Mouse (Mus musculus): Measurements from ENCODE around the gene Tet2.
"Not testable (repeated sequence)": the region's sequence is repeated elsewhere in the genome, so short reads cannot be mapped to it uniquely, and the experiment has no call there.

The Tet2 gene

DNA sequence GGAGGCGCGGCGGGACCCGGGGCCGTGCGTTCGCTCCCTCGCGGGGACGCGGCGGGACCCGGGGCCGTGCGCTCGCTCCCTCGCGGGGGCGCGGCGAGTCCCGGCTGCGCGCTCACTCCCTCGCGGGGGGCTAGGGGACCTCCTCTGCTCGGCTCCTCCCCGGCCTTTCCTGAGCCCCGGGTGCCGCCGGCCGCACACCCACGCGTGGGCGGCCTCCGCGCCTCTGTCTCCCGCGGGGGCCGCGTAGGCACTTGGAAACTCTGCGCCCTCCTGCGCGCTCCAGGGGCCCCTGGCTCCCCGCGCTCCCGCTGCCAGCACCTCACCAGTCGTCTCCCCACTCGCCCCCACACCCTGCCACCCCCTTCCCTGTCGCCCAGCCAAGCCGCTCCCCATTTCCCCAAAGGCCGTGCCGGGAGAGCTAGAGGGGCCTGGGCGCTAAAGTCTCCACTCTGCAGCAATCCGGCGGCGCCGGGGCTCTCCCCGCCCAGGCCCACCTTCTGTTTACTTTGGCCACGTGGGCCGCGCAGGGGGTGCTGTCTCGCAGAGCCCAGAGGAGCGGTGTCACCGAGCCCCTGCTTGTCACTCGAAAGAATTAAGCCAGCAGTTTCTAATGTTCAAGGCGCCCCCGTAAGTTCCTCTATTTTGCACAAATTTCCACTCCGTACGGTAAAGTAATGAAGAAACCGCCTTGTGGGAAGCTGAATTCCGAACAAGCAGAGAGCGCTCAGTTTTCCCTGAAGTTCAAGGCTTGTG is at the start of gene Tet2:
Gene Tet2, minus strand, starts transcription at position 589 of the 753 bp plus-strand sequence.
- DNase-seq (ENCODE audit: low read depth) = no peak

DNA sequence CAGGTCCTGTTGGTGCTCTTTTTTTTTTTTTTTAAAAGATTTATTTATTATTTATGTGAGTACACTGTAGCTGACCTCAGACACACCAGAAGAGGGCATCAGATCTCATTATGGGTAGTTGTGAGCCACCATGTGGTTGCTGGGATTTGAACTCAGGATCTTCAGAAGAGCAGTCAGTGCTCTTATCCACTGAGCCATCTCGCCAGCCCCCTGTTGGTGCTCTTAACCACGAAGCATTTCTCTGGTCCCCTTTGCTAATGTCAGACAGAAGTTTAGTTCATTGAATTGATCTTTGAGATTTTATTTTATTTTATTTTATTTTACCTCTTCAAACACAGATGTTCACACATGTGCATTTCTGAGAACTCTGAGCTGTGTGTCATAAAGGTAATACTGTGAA is 48.1 kb upstream of the Tet2 start:
- not testable (repeated sequence) for DNase-seq (ENCODE audit: low read depth)

DNA sequence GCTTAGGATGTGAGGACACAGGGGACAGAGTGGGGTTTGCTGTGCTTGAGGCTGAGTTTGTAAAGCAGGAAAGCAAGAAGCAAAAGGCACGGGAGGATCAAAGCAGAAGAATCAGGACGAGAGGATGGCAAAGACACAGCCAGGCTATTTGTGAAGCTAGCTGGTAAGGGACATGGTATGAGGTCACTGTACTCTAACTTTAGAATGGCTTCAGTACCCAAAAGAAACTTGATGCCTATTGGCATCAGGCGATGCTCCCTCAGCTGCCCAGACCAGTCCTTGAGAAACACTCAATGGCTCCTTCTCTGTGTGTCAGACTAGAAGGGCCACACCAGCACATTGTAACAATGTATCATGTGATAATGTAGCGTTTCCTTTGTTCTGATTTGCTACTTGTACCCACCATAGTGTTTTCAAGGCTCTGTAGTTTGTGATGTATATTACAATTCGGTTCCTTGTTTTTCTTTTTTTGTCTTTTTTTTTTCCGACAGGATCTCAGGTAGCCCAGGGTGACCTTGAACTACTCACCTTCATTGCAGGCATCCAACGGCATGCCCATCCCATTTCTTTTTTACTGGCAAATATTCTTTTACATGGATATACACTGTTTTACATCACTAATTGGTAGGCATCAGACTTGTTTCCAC is 45.7 kb upstream of the Tet2 start:
- DNase-seq (ENCODE audit: low read depth) = no peak

DNA sequence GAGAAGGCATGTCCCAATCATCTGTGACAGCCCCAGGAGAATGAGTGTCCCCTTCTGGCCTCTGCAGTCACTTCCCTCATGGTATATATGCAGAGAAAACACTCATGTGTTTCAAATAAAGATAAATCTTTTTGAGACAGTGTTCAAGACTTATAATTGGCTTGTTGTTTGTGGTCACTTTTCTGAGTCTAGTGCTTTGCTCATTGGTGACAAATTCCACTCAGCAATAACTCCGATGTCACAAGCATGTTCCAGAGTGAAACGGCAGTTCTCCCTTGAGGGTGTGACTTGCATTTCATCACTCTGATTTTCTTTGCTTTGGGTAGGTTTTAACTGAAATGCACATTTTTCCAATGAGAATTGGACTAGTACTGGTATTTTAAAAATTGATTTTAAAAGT is 40.1 kb upstream of the Tet2 start:
- no peak for DNase-seq (ENCODE audit: low read depth)

DNA sequence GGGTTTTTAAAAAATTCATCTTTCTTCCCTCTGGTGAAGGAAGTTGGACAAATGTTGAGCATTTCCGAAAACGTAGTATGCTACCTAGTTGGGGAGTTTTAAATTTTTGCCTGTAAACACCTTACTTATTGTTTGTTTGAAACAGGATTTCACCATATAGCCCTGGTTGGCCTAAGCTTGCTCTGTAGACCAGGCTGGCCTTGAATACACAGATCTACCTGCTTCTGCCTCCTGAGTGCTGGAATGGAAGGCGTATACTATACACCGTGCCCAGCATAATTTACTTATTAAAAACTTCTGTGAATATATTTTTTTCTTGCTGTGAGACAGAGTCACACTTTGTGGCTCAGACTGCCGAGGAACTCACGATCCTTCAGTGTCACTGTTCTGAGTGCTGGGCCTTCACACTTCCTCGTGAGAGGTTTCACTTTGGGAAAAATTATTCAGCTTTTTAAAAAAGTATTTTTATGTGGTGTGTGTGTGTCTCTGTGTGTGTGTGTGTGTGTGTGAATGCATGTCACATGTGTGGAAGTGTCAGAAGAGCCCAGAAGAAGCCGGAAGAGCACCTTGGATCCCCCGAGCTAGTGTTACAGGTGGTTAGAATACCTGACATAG is 38.6 kb upstream of the Tet2 start:
- DNase-seq (ENCODE audit: low read depth) = no peak

DNA sequence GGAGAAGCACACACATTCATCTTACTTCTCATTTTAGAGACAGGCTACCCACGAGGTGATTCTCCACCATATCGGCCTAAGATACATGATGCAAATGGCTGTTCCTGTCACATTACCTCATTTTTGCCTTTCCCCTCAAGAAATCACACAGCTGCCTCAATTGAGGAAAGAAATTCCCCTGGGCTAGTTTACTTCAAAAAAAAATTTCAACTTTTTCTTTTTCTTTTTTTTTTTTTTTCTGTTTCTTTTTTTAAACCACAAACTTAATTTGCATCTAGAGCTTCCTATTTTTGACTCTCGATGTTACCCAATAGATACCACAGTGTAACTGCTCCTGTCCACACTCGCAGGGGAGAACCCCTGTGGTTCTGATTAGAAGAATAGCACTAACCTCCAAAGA is 38.0 kb upstream of the Tet2 start:
- no peak for DNase-seq (ENCODE audit: low read depth)

DNA sequence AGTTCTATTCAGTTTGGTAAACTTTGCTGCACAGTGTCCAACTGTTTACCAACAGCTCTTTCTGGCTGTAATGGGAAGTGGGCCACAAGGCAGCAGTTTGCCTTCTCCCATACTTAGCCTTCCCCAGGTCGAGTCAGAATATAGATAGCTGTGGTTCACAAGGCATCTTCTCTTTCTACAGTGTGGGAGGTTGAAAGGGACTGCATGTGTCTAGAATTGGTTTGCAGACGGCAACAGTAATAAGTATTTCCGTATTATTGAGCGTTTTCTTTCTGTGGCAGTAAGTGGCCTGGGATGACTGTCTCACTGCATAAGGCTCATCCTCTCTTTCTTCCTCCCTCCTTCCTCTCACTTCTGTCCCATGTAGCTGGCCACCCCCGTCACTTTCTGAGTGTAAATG is 37.2 kb upstream of the Tet2 start:
- DNase-seq (ENCODE audit: low read depth) = no peak

DNA sequence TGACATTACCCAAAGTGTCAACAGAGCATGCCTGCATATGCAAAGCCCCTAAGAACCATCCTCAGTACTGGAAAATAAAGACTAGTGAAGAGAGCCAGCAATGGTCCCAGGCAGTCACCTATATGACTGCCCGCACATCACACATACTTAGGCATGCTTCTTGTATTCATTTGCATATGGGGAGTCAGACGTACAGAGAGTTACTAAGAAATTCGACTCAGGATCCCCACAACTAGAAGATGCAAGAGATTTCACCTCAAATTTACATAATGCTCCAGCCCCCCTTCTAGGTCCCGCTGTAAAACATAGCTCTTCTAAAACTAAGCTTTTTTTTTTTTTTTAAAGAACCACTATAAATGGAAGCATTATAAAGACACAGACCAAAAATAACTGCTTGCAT is 36.6 kb upstream of the Tet2 start:
- no peak for DNase-seq (ENCODE audit: low read depth)

DNA sequence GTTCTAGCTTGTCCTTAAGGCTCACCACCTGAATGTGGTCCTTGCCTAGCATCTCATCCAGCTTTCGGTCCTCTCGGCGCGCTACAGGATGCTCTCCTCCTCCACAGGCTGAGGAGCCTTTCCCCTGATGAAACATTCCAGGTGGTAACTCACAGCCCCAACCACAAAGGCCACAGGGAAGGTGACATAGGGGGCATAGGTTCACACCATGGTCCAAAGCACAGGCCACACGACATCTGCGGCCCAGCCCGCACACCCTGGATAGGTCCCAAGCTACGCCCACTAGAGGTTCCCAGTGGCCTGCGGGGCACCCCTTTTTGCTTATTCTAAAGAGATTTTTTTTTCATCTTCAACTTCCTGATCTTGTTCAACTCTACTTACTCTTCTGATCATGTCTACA is 34.7 kb upstream of the Tet2 start:
- DNase-seq (ENCODE audit: low read depth) = no peak

DNA sequence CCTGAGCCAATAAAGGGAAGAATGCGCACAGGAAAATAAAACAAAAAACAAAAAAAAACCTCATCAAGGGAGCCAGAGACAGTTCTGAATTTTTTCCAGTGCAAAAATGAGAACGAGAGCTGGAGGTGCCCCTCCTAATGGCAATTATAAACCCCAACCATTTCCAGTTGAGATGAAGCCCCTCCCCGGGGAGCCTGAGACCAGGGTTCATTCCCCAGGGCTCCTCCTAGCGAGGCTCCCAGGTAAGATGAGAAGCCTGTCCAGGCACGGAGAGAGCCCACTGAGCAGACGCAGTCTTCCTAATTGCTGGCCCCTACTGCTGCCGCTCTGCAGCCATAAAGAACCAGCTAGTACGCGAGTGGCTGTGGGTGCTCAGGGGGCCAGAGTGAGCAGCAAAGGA is 34.2 kb upstream of the Tet2 start:
- DNase-seq (ENCODE audit: low read depth) = no peak

DNA sequence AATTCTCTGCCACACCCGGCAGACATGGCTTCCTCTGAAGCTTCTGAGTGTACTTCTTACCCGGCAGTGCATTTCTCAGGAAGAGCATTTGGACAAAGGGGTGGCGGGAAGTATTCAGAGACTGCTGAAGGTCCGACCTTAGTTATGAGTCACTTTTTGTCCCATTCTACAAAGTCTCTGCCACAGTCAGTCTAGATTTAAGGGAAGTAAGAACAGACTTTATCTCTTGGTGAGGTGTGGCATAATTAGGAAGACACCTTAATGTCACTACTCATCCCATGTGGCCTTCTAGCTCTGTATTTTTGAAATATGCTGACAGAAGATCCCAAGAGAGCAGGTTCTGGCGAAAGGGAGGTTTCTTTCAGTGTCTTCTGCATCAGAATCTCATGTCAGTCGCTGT is 30.0 kb upstream of the Tet2 start:
- DNase-seq (ENCODE audit: low read depth) = no peak

DNA sequence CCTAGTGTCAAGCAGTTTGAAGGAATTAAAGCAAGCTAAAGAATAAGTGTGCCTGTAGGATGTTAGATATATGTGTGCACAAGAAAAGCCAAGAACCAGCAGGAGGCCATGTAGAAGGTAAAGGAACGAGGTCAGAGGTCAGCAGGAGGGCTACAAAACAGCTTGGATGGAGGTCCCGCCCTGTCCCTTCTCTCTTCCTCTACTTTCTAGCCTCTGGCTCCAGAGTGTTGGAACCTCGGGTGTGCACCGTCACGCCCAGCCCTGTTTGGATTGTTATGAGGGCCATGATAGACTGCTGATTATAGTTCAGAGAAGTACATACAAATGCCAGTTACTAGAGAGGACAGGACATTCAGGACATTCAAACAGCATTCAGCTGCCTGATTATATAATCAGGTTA is 27.0 kb upstream of the Tet2 start:
- DNase-seq (ENCODE audit: low read depth) = no peak

DNA sequence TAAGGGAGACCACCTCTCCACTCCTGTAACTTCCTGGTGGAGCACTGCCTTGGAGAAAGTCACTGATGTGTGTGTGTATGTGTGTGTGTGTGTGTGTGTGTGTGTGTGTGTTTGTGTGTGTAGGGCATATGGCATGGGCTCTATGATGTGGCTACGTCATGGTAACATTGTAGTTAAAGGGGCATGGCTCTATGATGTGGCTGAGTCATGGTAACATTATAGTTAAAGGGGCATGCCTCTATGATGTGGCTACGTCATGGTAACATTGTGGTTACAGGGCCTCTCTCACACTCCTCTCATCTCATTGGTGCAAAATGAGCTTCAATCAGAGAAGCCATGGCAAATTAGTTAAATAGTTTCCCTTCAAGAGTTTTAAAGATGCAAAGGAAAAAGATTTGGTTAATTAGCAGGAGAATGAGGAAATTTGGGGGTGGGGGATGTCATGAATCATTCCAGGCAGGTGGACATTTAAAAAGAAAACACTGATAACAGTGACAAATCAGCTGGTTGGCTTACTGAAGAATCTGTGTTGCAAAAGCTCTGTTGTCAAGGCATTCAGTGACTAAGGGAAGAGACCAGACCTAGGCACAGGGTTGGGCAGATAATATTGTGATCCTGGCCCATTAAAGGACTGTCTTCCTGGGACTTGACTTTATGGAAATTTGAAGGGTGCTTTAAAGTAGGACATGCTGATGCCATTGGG is 18.7 kb upstream of the Tet2 start:
- no peak for DNase-seq (ENCODE audit: low read depth)

DNA sequence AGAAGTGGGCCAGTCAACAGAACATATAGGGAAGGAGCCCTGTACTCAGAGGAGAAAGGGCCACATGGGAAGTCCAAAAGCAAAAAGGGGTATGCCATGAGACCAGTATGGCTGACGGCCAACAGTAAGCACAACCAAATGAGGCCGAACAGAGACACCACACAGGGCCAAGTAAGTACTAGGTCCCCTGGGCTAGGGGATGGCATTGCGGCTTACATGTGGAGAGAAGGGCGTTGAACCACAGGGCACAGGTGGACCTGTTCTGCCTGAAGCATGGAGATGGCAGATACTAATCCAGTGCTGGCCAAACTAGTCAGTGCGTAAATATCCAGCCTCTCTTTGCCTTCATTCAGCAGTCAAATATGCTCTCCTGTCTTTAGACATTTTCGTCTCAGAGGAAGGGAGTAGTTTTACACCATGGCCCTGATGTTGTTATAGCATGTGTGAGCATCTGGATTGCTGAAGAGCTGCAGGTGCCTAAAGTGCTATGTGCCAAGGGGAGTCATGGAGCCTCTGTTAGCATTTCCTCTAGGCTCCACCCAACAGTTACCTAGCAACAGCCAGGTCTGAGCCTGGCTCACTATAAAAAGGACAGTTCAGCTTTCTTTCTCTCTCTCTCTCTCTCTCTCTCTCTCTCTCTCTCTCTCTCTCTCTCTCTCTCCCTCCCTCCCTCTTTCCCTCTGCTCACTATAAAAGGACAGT is 14.6 kb upstream of the Tet2 start:
- no peak for DNase-seq (ENCODE audit: low read depth)

DNA sequence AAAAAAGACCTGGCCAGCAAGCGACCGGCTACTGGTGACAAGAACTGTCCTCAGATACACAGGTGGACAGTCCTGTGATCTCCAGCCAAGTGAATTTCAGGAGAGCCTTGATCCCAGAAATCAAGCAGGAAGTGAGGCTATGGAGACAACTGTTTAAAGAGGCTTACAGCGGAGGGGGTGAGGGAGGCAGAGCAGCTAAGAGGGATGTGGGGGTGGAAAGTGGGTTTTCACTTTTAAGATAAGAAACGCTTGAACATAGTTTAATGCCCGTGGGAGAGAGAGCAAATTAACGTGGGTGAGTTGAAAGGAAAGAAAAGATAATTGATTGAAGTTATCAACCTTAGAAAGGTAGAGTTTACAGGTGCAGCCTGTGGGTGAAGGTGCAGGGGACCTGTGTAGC is 12.7 kb upstream of the Tet2 start:
- no peak for DNase-seq (ENCODE audit: low read depth)

DNA sequence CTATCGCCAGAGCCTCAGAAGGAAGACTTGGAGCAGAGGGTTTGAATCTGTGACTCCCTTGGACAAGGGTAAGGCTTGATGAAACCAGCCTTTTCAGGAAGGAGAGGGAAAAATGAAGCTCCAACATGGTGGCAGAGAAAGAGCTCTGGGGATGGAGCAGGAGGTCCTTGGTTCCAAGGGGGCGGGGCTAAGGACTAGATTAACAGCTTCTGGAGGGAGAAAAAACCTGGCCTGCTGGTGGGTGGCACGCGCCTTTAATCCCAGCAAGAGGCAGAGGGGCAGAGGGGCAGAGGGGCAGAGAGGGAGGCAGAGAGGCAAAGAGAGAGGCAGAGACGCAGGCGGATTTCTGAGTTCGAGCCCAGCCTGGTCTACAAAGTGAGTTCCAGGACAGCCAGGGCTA is 12.2 kb upstream of the Tet2 start:
- no peak for DNase-seq (ENCODE audit: low read depth)

DNA sequence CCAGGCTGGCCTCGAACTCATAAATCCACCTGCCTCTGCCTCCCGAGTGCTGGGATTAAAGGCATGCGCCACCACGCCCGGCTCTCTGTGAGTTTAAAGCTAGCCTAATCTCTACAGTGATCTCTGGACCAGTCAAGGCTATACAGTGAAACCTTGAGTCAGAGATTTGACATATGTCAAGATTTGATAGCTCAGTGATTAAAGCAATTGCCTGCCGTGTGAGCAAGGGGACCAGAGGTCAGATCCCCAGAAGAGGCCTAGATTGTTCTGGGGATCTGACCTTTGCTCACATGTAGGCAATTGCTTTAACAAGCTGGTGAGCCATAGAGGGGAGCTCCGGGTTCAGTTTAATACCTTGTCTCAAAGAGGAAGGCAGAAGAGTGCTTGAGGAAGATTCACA is 10.4 kb upstream of the Tet2 start:
- no peak for DNase-seq (ENCODE audit: low read depth)

DNA sequence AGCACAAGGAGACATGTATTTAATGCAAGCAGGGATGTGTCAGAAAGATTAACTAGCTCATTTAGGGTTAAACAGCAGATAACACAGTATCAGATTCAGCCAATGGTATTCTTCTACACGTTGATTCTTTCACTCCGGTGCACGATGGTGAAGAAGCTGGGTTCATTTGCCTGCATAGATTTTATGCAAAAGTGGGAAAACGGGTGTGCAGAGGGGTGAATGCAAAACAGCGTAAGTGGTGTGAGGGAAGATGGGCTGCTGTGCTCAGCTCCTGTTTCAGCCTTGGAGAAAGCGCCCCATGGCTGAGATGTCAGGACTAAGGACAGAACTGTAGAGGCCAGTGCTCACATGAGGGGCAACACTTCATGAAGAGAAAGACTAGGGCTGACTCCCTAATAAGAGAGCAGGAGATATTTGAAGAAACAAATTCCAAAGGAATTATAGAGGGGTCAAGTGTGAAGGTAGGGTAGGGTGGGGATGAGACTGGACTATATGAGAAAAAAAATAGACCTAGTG is 9.7 kb upstream of the Tet2 start:
- DNase-seq (ENCODE audit: low read depth) = no peak

DNA sequence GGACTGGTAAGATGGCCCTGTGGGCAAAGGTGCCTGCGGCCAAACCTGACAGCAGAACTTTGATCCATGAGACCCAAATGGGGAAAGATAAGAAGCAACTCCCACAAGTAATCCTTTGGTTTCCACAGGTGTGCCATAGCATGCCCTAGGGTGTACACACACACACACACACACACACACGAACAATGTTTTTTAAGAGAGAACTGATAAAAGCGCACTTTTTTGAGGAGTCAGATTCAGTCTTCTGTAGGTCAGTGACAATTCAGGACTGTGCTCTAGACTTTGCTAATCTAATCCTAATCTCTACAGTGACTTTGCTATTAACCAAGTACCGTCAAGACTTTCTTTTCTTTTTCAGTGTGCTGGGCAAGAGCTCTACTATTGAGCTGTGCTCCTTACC is 9.2 kb upstream of the Tet2 start:
- DNase-seq (ENCODE audit: low read depth) = no peak

DNA sequence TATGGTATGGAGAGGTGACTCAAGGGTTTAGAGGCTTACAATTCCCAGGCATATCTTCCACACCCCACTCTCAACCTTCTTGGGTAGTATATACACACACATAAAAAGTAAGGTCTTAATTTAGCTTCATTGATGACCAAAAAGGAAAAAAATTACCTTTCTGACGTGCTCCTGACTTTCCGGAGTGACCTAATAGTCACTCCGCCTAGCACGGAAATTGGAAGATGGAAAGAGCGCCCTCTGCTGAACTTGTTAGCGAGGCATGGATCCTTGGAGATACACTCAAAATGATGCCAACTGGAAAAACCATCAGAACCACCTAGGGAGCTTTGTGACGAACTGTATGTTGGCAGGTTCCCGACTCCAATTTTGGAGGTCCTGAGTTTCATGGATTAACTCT is 7.0 kb upstream of the Tet2 start:
- no peak for DNase-seq (ENCODE audit: low read depth)

DNA sequence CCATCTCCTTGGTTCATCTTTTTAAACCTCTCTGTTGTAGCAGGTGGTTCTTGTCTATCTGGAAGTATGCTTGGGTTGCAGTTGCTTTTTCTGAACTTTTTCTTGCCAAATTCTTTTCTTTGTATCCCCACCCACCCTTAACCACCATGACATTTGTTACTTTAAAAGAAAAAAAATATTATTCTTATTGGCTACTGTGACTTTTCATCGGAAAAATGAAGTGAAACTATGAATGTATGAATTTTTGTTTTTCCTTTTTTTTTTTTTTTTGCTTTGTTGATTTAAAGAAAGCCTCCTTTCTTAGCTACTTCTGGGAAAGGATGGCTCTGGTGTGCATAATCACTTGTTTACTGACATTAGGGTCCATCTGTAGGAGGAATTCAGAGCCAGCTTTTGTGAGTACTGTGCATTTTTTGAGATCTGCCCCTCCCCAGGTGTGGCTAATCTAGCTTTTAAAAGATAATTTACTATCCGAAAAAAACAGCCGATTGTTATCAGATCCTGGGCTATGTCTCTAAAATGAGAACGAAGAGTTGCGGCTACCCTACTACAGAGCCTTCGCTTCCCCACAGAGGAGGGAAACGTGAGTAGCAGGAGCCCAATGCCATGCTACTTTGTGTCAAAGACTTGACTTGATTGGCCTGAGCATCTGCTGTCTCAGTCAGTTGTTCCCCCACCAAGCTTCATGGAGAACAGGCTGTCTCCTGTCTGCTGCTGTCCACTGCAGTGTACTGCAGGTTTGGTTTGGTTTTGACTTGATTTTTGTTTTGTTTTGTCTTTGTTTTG is 4.6 kb upstream of the Tet2 start:
- DNase-seq (ENCODE audit: low read depth) = no peak

Data from c-Kit-positive CD71-positive TER-119-negative erythroid progenitor cells, embryonic 14.5 days (primary cell).